Mouse (Mus musculus): ENCODE data around the gene Zfp763. TPM values are rescaled to one million over a fixed set of nuclear protein-coding genes. Genes with fewer than 3 reads are reported as not detected.
"Not testable (repeated sequence)": the region's sequence is repeated elsewhere in the genome, so short reads cannot be mapped to it uniquely, and the experiment has no call there.

Zfp763 gene
- polyA plus RNA-seq (2015; fragmentation: Nextera tagmentation; extraction: Ambion mirVana): 24.6 and 27.5 TPM in 2 replicates

DNA sequence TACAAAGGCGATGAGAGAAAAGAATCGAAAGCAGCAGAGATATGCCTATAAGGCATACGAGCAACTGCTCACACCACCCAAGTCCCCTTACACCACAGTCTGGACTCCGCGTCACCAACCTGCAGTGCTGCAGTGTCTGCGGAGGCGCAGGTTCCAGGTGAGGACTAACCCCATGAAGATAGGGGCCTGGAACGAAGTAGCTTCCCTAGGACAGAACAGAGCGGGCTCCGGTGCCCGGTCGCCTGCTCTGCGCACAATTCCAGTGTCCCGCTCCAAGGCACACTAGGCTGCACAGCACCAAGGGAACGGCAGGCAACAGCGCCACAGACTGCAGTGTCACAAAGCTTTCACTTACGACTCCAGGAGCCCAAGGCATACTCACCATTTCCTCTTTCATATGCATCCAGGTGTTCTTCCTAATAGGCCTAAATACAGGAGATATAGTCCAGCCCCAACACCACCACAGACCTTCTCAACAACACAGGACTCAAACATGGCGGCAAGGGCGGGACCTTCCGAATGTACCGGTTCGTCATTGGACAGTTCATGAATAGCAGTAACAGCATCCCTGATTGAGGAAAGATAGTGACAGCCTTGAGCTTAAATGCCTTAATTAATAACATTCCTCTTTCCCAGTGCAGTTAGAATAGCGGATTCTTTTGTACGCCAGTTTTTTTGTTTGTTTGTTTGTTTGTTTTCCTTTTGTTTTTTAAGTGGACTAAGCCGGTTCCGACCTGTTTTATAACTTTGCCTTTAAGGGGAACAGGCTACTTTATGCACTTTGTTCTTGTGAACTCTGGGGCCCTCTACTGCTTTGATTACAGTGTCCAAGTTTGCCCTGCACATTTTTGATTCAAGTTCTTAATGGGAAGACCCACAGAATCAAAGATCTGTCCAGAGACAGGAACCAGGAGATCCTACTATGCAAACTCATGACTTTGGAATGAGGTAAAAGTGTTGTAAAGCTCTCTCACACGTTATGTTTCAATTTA lies at the start of gene Zfp763:
Gene Zfp763 (minus strand): TSS at position 503 of the 992 bp plus-strand sequence.
- Histone ChIP-seq H3K27me3 (no peaks in the 10 kb centered on the region), H3K27ac (peak within 1 kb of the TSS; percentile 82), H3K36me3 (ENCODE audit: poor library complexity, severe bottlenecking) (peaks cover 8% of the 10 kb centered on the region; the same call in 1 of the 2 replicates), H3K9me3 (replicated peaks) (peaks cover 4% of the 10 kb centered on the region; the same call in 1 of the 2 replicates), H3K9ac (peak within 1 kb of the TSS; percentile 79), H3K4me1 (peaks cover 12% of the 10 kb centered on the region; the same call in 1 of the 2 replicates), H3K4me2 (peak within 1 kb of the TSS; percentile 67), H3K4me3 (peak within 1 kb of the TSS; percentile 64)
- ATAC-seq: peak; percentile 100
- WGBS: 3% methylated on average over 27 of the region's 27 CpGs

DNA sequence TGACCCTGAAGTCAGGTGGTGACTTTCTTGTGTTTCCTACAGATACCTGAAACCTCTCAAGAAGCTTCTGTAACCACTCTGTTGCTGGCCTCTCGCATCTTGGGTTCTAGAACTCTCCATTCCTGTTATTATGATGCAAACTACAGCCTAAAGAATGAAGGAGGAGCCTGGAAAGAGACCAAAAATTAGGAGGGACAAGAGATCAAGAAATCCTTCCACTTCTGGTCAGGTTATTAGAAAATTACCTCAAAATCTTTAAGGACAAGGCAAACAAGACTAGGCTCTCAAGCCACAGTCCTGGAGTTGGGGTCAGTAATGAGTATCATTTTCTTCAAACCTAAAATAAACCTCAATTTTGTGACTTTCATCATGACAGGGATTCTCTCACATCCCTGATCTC lies 34.8 kb upstream of the Zfp763 start, which contains the start of gene 4921501E09Rik:
Gene 4921501E09Rik (minus strand): TSS at position 101 of the 400 bp plus-strand sequence.
- Histone ChIP-seq H3K4me2 (no peak within 1 kb of the TSS), H3K36me3 (ENCODE audit: poor library complexity, severe bottlenecking) (no peaks in the 10 kb centered on the region), H3K4me1 (no peaks in the 10 kb centered on the region), H3K9me3 (replicated peaks) (no peaks in the 10 kb centered on the region), H3K27me3 (0 out of 2 replicates have a peak, but pooled peaks cover 3% of the 10 kb centered on the region), H3K4me3 (no peak within 1 kb of the TSS), H3K9ac (no peak within 1 kb of the TSS), H3K27ac (no peak within 1 kb of the TSS)
- WGBS: 37% methylated on average over 1 of the region's 1 CpGs
- no peak for ATAC-seq

DNA sequence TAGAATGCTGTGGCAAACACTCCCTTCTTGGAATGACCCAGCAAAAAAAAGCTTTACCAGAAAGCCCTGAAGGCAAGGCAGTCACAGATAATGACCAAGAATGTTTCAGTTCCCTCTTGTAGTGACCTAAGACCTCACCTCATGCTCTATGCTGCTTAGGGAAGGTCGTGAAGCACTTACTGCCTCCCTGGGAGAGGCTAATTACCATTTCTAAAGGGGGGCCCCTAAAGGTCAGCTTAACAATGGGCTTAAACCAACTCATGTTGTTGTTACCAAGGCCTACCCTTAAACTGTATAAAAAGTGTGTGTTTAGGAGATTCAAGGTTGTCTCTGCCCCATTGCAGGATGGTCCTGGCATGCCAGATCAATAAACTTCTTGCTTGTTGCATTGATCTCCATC lies 29.8 kb upstream of the Zfp763 start:
- Histone ChIP-seq H3K27ac (no peak overlapping the region), H3K4me1 (no peaks in the 10 kb centered on the region), H3K9me3 (replicated peaks) (no peaks in the 10 kb centered on the region), H3K4me2 (no peak overlapping the region), H3K9ac (no peak overlapping the region), H3K36me3 (ENCODE audit: poor library complexity, severe bottlenecking) (no peaks in the 10 kb centered on the region), H3K4me3 (no peak overlapping the region), H3K27me3 (no peaks in the 10 kb centered on the region)
- WGBS: 0% methylated on average over 1 of the region's 1 CpGs
- no peak for ATAC-seq

DNA sequence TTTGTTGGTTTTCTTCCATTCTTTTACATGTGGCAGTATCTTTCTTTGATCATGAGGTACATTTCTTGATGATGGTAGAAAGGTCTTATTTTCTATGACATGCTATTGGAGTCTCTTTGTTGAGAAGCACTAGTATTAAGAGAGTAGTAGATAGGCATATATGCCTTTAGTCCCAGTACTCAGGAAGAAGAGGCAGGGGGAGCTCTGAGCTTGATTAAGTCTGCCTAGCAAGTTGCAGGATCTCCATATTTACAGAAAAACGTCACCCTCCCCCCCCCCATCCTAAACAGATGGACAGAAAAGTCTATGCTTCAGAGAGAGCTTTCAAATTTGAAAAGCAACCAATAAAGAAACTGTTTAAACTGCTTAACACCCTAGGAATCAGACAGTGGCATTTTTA lies 25.6 kb upstream of the Zfp763 start:
- 3% methylated on average over 1 of the region's 1 CpGs for WGBS
- no peak overlapping the region for H3K4me3 ChIP-seq
- ATAC-seq: no peak
- H3K9ac ChIP-seq: no peak overlapping the region
- no peak overlapping the region for H3K27ac ChIP-seq
- no peaks in the 10 kb centered on the region for H3K27me3 ChIP-seq
- H3K4me1 ChIP-seq: no peaks in the 10 kb centered on the region
- no peak overlapping the region for H3K4me2 ChIP-seq
- no peaks in the 10 kb centered on the region for H3K36me3 ChIP-seq (ENCODE audit: poor library complexity, severe bottlenecking)
- H3K9me3 ChIP-seq (replicated peaks): no peaks in the 10 kb centered on the region

DNA sequence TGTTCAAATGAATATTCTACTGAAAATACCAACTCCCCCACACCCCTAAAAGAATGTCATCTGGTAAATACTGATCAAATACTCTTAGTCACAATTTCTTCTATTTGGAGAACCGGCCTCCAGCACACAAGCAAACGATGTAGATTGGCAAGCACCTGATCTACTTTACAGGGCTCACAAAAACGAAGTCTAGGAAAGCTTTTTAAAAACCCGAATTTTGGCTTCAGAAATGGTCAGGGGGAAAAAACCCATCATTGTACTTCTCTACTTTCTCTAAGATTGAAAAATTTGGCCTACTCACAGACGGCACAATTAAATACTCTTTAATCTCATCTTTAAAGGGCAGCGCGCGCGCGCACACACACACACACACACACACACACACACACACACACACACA lies 826 bp downstream of the Zfp763 start:
- H3K36me3 ChIP-seq (ENCODE audit: poor library complexity, severe bottlenecking): peaks cover 12% of the 10 kb centered on the region
- peaks cover 8% of the 10 kb centered on the region; the same call in 1 of the 2 replicates for H3K9me3 ChIP-seq (replicated peaks)
- H3K4me2 ChIP-seq: peak overlapping the region; percentile 67
- 4% methylated on average over 10 of the region's 10 CpGs for WGBS
- peak overlapping the region; percentile 82; the same call in 1 of the 2 replicates for H3K27ac ChIP-seq
- H3K4me3 ChIP-seq: peak overlapping the region; percentile 64
- H3K27me3 ChIP-seq: no peaks in the 10 kb centered on the region
- H3K4me1 ChIP-seq: peaks cover 12% of the 10 kb centered on the region; the same call in 1 of the 2 replicates
- ATAC-seq: no peak
- peak overlapping the region; percentile 79 for H3K9ac ChIP-seq

DNA sequence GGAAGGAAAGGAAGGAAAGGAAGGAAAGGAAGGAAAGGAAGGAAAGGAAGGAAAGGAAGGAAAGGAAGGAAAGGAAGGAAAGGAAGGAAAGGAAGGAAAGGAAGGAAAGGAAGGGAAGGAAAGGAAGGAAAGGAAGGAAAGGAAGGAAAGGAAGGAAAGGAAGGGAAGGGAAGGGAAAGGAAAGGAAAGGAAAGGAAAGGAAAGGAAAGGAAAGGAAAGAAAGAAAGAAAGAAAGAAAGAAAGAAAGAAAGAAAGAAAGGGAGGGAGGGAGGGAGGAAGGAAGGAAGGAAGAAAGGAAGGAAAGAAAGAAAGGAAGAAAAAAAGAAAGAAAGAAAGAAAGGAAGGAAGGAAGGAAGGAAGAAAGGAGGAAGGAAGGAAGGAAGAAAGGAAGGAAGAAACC lies 12.8 kb downstream of the Zfp763 start:
- not testable (repeated sequence) for H3K4me2 ChIP-seq, H3K9ac ChIP-seq, H3K27ac ChIP-seq, H3K4me1 ChIP-seq, H3K27me3 ChIP-seq, ATAC-seq, H3K4me3 ChIP-seq
- Histone ChIP-seq H3K36me3 (ENCODE audit: poor library complexity, severe bottlenecking) (peaks cover 88% of the 10 kb centered on the region), H3K9me3 (replicated peaks) (peaks cover 69% of the 10 kb centered on the region)

DNA sequence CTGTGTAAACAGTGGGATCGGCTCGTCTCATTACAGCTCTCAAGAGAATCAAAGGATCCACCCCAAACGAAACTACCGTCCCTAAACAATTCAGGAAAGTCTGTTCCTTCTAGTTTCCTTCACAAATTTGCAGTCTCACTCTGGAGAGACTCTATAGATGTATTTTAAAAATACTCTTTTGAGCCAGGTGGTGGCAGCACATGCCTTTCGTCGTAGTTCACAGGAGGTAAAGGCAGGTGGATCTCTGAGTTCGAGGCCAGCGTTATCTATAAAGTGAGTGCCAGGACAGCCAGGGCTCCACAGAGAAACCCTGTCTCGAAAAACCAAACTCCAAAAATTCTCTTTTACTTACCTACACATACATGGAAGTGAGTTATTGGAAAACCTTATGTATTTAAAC lies 24.9 kb downstream of the Zfp763 start:
- H3K9ac ChIP-seq: no peak overlapping the region
- whole genome bisulfite sequencing: 56% methylated on average over 9 of the region's 9 CpGs
- no peak overlapping the region for H3K4me3 ChIP-seq
- no peak for ATAC-seq
- H3K4me2 ChIP-seq: no peak overlapping the region
- peaks cover 10% of the 10 kb centered on the region for H3K9me3 ChIP-seq (replicated peaks)
- H3K4me1 ChIP-seq: no peaks in the 10 kb centered on the region
- peaks cover 25% of the 10 kb centered on the region for H3K36me3 ChIP-seq (ENCODE audit: poor library complexity, severe bottlenecking)
- no peak overlapping the region for H3K27ac ChIP-seq
- no peaks in the 10 kb centered on the region for H3K27me3 ChIP-seq

DNA sequence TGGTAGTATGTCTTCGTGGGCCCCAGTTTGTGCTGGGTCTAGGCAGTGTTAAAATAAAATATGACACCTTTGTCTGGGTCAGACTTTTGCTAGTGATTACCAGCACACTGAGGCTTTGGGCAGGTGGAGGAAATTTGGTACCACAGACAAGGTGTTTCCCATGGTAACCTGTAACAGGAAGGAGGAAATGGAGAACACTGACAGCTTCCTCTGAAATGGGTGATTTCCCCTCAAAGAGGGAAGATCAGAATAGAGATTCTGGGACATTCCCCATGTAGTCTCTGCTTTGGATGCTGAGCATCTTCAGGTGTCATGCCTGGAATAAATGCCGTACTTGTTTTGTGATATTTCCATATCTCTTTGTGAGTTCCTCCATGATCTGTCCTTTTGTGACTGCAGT lies 34.7 kb downstream of the Zfp763 start:
- Histone ChIP-seq H3K4me2 (no peak overlapping the region), H3K4me3 (no peak overlapping the region)

DNA sequence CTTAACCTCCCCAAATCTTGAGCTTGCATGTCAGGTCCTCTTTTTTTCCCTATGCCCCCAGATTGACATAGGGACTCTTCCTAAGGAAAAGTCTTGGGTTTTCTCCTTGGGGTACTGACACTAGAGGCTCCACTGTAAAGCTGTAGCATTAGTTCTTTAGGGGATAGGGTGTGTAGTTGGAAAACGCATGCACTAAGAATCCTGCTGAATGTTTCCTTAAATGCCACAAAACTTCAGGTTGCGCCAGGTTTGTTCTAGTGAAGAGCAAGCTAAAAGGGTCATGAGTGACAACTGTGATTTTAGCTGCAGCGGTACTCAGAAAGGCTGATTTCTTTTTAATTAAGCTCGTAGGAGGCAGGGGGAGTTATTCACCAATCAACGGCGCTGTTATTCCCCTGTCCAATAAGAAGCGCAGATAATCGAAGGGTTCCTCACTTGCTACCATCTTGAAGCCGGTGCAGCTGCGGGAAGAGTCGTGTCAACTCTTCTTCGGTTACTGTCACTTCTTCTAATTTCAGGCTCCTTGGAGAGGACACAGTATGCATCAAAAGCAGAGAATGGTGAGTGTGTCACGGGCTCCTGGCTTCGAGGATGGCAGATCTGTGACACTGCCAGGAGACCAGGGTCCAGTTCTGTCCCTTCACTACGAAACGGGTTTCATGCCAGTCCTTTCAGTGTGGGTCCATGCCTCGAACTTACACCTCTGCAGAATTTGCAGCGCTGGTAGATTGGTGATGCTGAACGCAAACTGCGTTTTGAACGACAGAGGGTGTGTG lies 40.3 kb downstream of the Zfp763 start, which contains the start of gene Zfp952:
Gene Zfp952 (plus strand): TSS at position 431 of the 776 bp plus-strand sequence.
- peak within 1 kb of the TSS; percentile 66 for H3K27ac ChIP-seq
- peaks cover 26% of the 10 kb centered on the region for H3K36me3 ChIP-seq (ENCODE audit: poor library complexity, severe bottlenecking)
- H3K9me3 ChIP-seq (replicated peaks): no peaks in the 10 kb centered on the region
- no peaks in the 10 kb centered on the region for H3K27me3 ChIP-seq
- peak within 1 kb of the TSS; percentile 79 for H3K4me3 ChIP-seq
- ATAC-seq: peak; percentile 98
- peak within 1 kb of the TSS; percentile 84 for H3K4me2 ChIP-seq
- peak within 1 kb of the TSS; percentile 80 for H3K9ac ChIP-seq
- H3K4me1 ChIP-seq: peaks cover 15% of the 10 kb centered on the region
- 1% methylated on average over 21 of the region's 21 CpGs for WGBS

More for the DNA sequence above, 34.7 kb downstream of the Zfp763 start:
- ATAC-seq: no peak
- no peaks in the 10 kb centered on the region for H3K27me3 ChIP-seq
- H3K9me3 ChIP-seq (replicated peaks): peaks cover 11% of the 10 kb centered on the region
- peaks cover 10% of the 10 kb centered on the region for H3K4me1 ChIP-seq
- no peak overlapping the region for H3K9ac ChIP-seq
- H3K36me3 ChIP-seq (ENCODE audit: poor library complexity, severe bottlenecking): peaks cover 52% of the 10 kb centered on the region
- 95% methylated on average over 2 of the region's 2 CpGs for WGBS
- no peak overlapping the region for H3K27ac ChIP-seq

DNA sequence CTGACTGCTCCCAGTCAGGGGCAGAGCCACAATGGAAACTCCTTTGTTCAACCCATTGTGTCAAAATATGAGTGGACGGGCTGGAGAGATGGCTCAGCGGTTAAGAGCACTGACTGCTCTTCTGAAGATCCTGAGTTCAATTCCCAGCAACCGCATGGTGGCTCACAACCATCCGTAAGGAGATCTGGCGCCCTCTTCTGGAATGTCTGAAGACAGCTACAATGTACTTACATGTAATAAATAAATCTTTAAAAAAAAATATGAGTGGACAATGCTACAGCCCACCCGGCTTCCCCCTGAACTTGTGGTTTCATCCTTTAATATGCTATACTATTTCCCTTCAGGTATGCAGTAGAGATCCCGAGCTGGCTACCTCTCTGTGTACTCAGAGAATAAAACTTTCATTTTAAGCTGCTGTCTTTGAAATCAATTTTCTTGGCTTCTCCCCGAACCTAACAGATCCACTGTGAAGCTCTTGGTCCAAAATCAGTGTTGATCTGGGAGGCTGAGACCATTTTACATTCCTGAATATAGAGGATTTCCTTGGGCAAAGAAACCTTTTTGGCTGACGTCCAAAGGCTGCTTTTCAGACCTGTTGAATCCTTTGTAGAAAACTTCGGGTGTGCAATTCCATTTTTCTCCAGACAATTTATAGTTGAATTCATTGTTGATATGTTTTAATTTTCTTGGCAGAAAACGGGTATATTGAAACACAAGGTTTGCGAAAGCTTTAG lies 41.1 kb downstream of the Zfp763 start:
- Histone ChIP-seq H3K4me1 (peaks cover 15% of the 10 kb centered on the region), H3K27ac (no peak overlapping the region), H3K4me3 (peak overlapping the region; percentile 79), H3K9me3 (replicated peaks) (no peaks in the 10 kb centered on the region), H3K9ac (peak overlapping the region; percentile 53; the same call in 1 of the 2 replicates), H3K36me3 (ENCODE audit: poor library complexity, severe bottlenecking) (peaks cover 26% of the 10 kb centered on the region), H3K27me3 (no peaks in the 10 kb centered on the region), H3K4me2 (peak overlapping the region; percentile 84)
- WGBS: 63% methylated on average over 12 of the region's 12 CpGs
- no peak for ATAC-seq

DNA sequence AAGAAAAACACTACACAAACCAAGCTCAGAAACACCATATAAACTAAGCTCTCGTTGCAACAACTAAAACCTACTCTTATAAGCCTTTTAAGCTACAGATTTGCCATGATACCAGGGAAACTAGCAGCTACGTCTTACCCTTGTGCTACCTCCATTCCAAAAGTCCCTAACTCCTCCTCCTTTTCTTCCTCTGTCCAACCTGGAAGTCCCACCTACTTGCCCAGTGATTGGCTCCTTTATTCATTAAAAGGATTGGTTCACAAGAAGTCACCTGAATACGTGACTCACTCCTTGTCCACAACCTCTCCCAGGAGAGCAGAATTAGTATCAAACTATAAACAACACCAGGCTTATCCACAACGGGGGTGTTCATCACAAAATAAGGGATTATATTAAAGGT lies 46.9 kb downstream of the Zfp763 start:
- H3K9me3 ChIP-seq (replicated peaks): no peaks in the 10 kb centered on the region
- ATAC-seq: no peak
- H3K9ac ChIP-seq: no peak overlapping the region
- H3K36me3 ChIP-seq (ENCODE audit: poor library complexity, severe bottlenecking): peaks cover 2% of the 10 kb centered on the region; the same call in 1 of the 2 replicates
- WGBS: 69% methylated on average over 4 of the region's 4 CpGs
- no peak overlapping the region for H3K4me2 ChIP-seq
- no peaks in the 10 kb centered on the region for H3K27me3 ChIP-seq
- H3K4me1 ChIP-seq: no peaks in the 10 kb centered on the region
- H3K27ac ChIP-seq: no peak overlapping the region
- H3K4me3 ChIP-seq: no peak overlapping the region
